Mouse (Mus musculus): Measurements from ENCODE around the gene Fam214a. TPM values are rescaled to one million over a fixed set of nuclear protein-coding genes. Genes with fewer than 3 reads are reported as not detected.
A peak's percentile ranks its signal among the peaks of the same experiment; 100 is the strongest.

The Fam214a gene
- total and polyA plus RNA-seq, 2 experiments from 2014 or later, result 13.3 to 20.8 TPM

- TF ChIP-seq CTCF (IDR thresholded peaks at IDR 0.05; ENCODE audit: low read depth) (no peak), EP300 (IDR thresholded peaks at IDR 0.05; ENCODE audit: low read depth) (peak; percentile 40; the same call in 1 of the 2 replicates)
- H3K27me3 ChIP-seq (ENCODE audit: control insufficient read depth, insufficient read depth, low read length), result no peaks in the 10 kb centered on the region
- peak; percentile 98 for ATAC-seq (ENCODE audit: insufficient read depth, low read depth)
- peak; percentile 95 for DNase-seq (ENCODE audit: low spot score)
- H3K9me3 ChIP-seq (replicated peaks; ENCODE audit: control insufficient read depth, low read length), result no peaks in the 10 kb centered on the region
- H3K9ac ChIP-seq (replicated peaks; ENCODE audit: low read depth, low read length), result peak overlapping the region; percentile 54
- H3K4me1 ChIP-seq (ENCODE audit: control insufficient read depth, insufficient read depth), result peaks cover 27% of the 10 kb centered on the region
- WGBS, result under 1% methylated on average over 23 of the region's 23 CpGs
- peak overlapping the region; percentile 93 for H3K27ac ChIP-seq (ENCODE audit: low read depth)
- peak overlapping the region; percentile 64 for H3K4me2 ChIP-seq (ENCODE audit: low read depth, low read length)
- no peaks in the 10 kb centered on the region for H3K36me3 ChIP-seq (replicated peaks; ENCODE audit: control insufficient read depth, insufficient read depth, low read length)
- H3K4me3 ChIP-seq (ENCODE audit: low read depth, low read length), result peak overlapping the region; percentile 62
Measured at GRCm38 (mm10) chr9:74975911-74976563, 23.4 kb downstream of the Fam214a start.

GRCm38 (mm10) chr9:74977251-74977650, 24.6 kb downstream of the Fam214a start:
- Histone ChIP-seq H3K27ac (ENCODE audit: low read depth) (no peak overlapping the region), H3K9me3 (replicated peaks; ENCODE audit: control insufficient read depth, low read length) (no peaks in the 10 kb centered on the region), H3K4me3 (ENCODE audit: low read depth, low read length) (no peak overlapping the region), H3K27me3 (ENCODE audit: control insufficient read depth, insufficient read depth, low read length) (no peaks in the 10 kb centered on the region), H3K9ac (replicated peaks; ENCODE audit: low read depth, low read length) (no peak overlapping the region), H3K36me3 (replicated peaks; ENCODE audit: control insufficient read depth, insufficient read depth, low read length) (no peaks in the 10 kb centered on the region), H3K4me1 (ENCODE audit: control insufficient read depth, insufficient read depth) (peaks cover 31% of the 10 kb centered on the region), H3K4me2 (ENCODE audit: low read depth, low read length) (peak overlapping the region; percentile 64)
- no peak for ATAC-seq (ENCODE audit: insufficient read depth, low read depth)
- 83% methylated on average over 2 of the region's 2 CpGs for WGBS
- no peak for DNase-seq (ENCODE audit: low spot score)
- TF ChIP-seq EP300 (IDR thresholded peaks at IDR 0.05; ENCODE audit: low read depth), result no peak
- no peak for TF ChIP-seq CTCF (IDR thresholded peaks at IDR 0.05; ENCODE audit: low read depth)

- no peaks in the 10 kb centered on the region for H3K9me3 ChIP-seq (replicated peaks; ENCODE audit: control insufficient read depth, low read length)
- H3K27ac ChIP-seq (ENCODE audit: low read depth), result no peak overlapping the region
- TF ChIP-seq EP300 (IDR thresholded peaks at IDR 0.05; ENCODE audit: low read depth) (no peak), CTCF (IDR thresholded peaks at IDR 0.05; ENCODE audit: low read depth) (no peak)
- no peak overlapping the region for H3K4me2 ChIP-seq (ENCODE audit: low read depth, low read length)
- peaks cover 34% of the 10 kb centered on the region for H3K4me1 ChIP-seq (ENCODE audit: control insufficient read depth, insufficient read depth)
- no peak for DNase-seq (ENCODE audit: low spot score)
- no peak for ATAC-seq (ENCODE audit: insufficient read depth, low read depth)
- H3K9ac ChIP-seq (replicated peaks; ENCODE audit: low read depth, low read length), result no peak overlapping the region
- H3K4me3 ChIP-seq (ENCODE audit: low read depth, low read length), result no peak overlapping the region
- H3K36me3 ChIP-seq (replicated peaks; ENCODE audit: control insufficient read depth, insufficient read depth, low read length), result no peaks in the 10 kb centered on the region
- no peaks in the 10 kb centered on the region for H3K27me3 ChIP-seq (ENCODE audit: control insufficient read depth, insufficient read depth, low read length)
- WGBS, result 49% methylated on average over 7 of the region's 7 CpGs
Measured at GRCm38 (mm10) chr9:74977962-74978361, 25.3 kb downstream of the Fam214a start.

- Histone ChIP-seq H3K4me2 (ENCODE audit: low read depth, low read length) (no peak overlapping the region), H3K27ac (ENCODE audit: low read depth) (no peak overlapping the region), H3K4me3 (ENCODE audit: low read depth, low read length) (no peak overlapping the region), H3K36me3 (replicated peaks; ENCODE audit: control insufficient read depth, insufficient read depth, low read length) (no peaks in the 10 kb centered on the region), H3K9ac (replicated peaks; ENCODE audit: low read depth, low read length) (no peak overlapping the region), H3K9me3 (replicated peaks; ENCODE audit: control insufficient read depth, low read length) (no peaks in the 10 kb centered on the region), H3K4me1 (ENCODE audit: control insufficient read depth, insufficient read depth) (peaks cover 34% of the 10 kb centered on the region), H3K27me3 (ENCODE audit: control insufficient read depth, insufficient read depth, low read length) (no peaks in the 10 kb centered on the region)
- WGBS, result 74% methylated on average over 7 of the region's 7 CpGs
- ATAC-seq (ENCODE audit: insufficient read depth, low read depth), result no peak
- TF ChIP-seq CTCF (IDR thresholded peaks at IDR 0.05; ENCODE audit: low read depth), result no peak
- no peak for DNase-seq (ENCODE audit: low spot score)
Measured at GRCm38 (mm10) chr9:74978868-74979267, 26.2 kb downstream of the Fam214a start.

- Histone ChIP-seq H3K36me3 (replicated peaks; ENCODE audit: control insufficient read depth, insufficient read depth, low read length) (no peaks in the 10 kb centered on the region), H3K9ac (replicated peaks; ENCODE audit: low read depth, low read length) (no peak overlapping the region), H3K27ac (ENCODE audit: low read depth) (0 out of 2 replicates have a peak overlapping the region, but pooled peaks have one; percentile 25), H3K4me1 (ENCODE audit: control insufficient read depth, insufficient read depth) (peaks cover 31% of the 10 kb centered on the region), H3K4me3 (ENCODE audit: low read depth, low read length) (no peak overlapping the region), H3K4me2 (ENCODE audit: low read depth, low read length) (no peak overlapping the region), H3K9me3 (replicated peaks; ENCODE audit: control insufficient read depth, low read length) (no peaks in the 10 kb centered on the region), H3K27me3 (ENCODE audit: control insufficient read depth, insufficient read depth, low read length) (no peaks in the 10 kb centered on the region)
- ATAC-seq (ENCODE audit: insufficient read depth, low read depth), result no peak
- TF ChIP-seq EP300 (IDR thresholded peaks at IDR 0.05; ENCODE audit: low read depth) (no peak), CTCF (IDR thresholded peaks at IDR 0.05; ENCODE audit: low read depth) (no peak)
- DNase-seq (ENCODE audit: low spot score), result no peak
- 85% methylated on average over 5 of the region's 5 CpGs for WGBS
Measured at GRCm38 (mm10) chr9:74979371-74979770, 26.7 kb downstream of the Fam214a start.

DNA sequence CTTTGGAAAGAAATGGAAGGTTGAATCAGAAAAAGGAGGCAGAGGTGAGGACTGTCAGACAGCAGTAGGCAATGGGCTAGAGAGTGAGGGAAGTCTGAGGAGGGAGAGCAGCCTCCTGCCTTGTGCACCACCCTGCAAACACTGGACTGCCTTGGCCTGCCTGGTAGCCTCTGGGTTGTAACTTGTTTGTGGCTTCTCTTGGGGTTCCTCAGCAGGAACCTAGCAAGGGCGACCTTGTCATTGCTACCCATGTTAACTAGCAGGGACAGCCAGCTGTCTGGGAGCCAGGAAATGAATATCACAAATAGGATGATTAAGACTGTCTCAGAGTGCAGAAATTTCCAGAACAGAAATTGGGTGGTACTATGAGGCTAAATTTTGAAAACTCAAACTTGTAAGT, 27.2 kb downstream of the Fam214a start:
- Histone ChIP-seq H3K27ac (ENCODE audit: low read depth) (peak overlapping the region; percentile 25; the same call in 1 of the 2 replicates), H3K36me3 (replicated peaks; ENCODE audit: control insufficient read depth, insufficient read depth, low read length) (no peaks in the 10 kb centered on the region), H3K4me3 (ENCODE audit: low read depth, low read length) (no peak overlapping the region), H3K27me3 (ENCODE audit: control insufficient read depth, insufficient read depth, low read length) (no peaks in the 10 kb centered on the region), H3K9ac (replicated peaks; ENCODE audit: low read depth, low read length) (no peak overlapping the region), H3K4me1 (ENCODE audit: control insufficient read depth, insufficient read depth) (peaks cover 27% of the 10 kb centered on the region), H3K9me3 (replicated peaks; ENCODE audit: control insufficient read depth, low read length) (no peaks in the 10 kb centered on the region), H3K4me2 (ENCODE audit: low read depth, low read length) (no peak overlapping the region)
- ATAC-seq (ENCODE audit: insufficient read depth, low read depth), result no peak
- no peak for TF ChIP-seq CTCF (IDR thresholded peaks at IDR 0.05; ENCODE audit: low read depth)
- TF ChIP-seq EP300 (IDR thresholded peaks at IDR 0.05; ENCODE audit: low read depth), result no peak
- DNase-seq (ENCODE audit: low spot score), result no peak
- WGBS, result 75% methylated on average over 1 of the region's 1 CpGs

Measured in heart, postnatal 0 days (tissue).